Mouse (Mus musculus): ENCODE data around the gene Frmd4b. TPM values are rescaled to one million over a fixed set of nuclear protein-coding genes. Genes with fewer than 3 reads are reported as not detected.

Frmd4b gene
- polyA plus RNA-seq (2021; fragmentation: Nextera tagmentation), result 4.6 and 6.0 TPM in 2 replicates
- long read RNA-seq, experiment 1, full-length matches to known transcripts, result 10 of 37 reads
- long read RNA-seq, experiment 1, partial matches to known transcripts, result 12 of 37 reads
- long read RNA-seq, experiment 1, other reads (novel, unspliced or antisense), result 15 of 37 reads
- long read RNA-seq, experiment 2, full-length matches to known transcripts, result 3 of 5 reads
- long read RNA-seq, experiment 2, partial matches to known transcripts, result 1 of 5 reads
- long read RNA-seq, experiment 2, other reads (novel, unspliced or antisense), result 1 of 5 reads

GRCm38 (mm10) chr6:97617266-97617743 lies at the start of gene Frmd4b:
Gene Frmd4b (minus strand): TSS chr6:97617541.

GRCm38 (mm10) chr6:97252711-97253221 lies 364.6 kb downstream of the Frmd4b start, which contains the start of gene Lmod3:
Gene Lmod3 (minus strand): TSS chr6:97252759.

Other genes starting within 250 kb of the Frmd4b start
- gene Mitf, start 189.5 kb upstream of the Frmd4b start, polyA plus RNA-seq (2021; fragmentation: Nextera tagmentation), result 1.5 and 2.1 TPM in 2 replicates

Measured in left cerebral cortex, adult 6 months (tissue).